Mouse (Mus musculus) CH12.LX (cell line): ENCODE measurements around the gene Tceal3. TPM values are rescaled to one million over a fixed set of nuclear protein-coding genes. Genes with fewer than 3 reads are reported as not detected.

ENCODE experiments used
- DNase-seq: peaks from one replicate; pipeline ENCODE4 v3.0.0-alpha.2; 2013; ENCODE audit errors: extremely low read depth
- H3K27ac ChIP-seq: 2 replicates; pipeline ENCODE4 v1.5.1; 2012; ENCODE audit warnings: low read depth, mild to moderate bottlenecking, control low read depth, moderate library complexity; ENCODE audit not compliant: insufficient read depth
- H3K27me3 ChIP-seq: replicated peaks from 2 replicates; pipeline ENCODE3; 2012; ENCODE audit warnings: inconsistent platforms
- H3K36me3 ChIP-seq, 2 experiments: replicated peaks in 1 of 2; 2 replicates each; pipeline versions ENCODE3 to v1.6.1; 2012; ENCODE audit warnings: inconsistent platforms in 1 of 2, low read length in 1 of 2, mild to moderate bottlenecking in 1 of 2, mixed read lengths in 1 of 2, moderate library complexity in 1 of 2; ENCODE audit not compliant: control insufficient read depth in 1 of 2, insufficient read depth in 1 of 2
- H3K4me1 ChIP-seq, 2 experiments: 2 replicates each; pipeline ENCODE4 v1.6.1; 2012; ENCODE audit warnings: inconsistent platforms in 1 of 2, moderate library complexity in 1 of 2; ENCODE audit not compliant: insufficient read depth in 2 of 2, control insufficient read depth in 1 of 2
- H3K4me2 ChIP-seq: 2 replicates; pipeline ENCODE4 v1.6.1; 2012; ENCODE audit warnings: low read depth, mild to moderate bottlenecking, control low read depth; ENCODE audit not compliant: poor library complexity, insufficient read depth, severe bottlenecking
- H3K4me3 ChIP-seq, 3 experiments: fragments of 150-350 bp in 1 of 3; sonication (generic) in 1 of 3; replicated peaks in 1 of 3; 2 replicates each; pipeline versions ENCODE3 to v1.5.1; 2011 to 2012; ENCODE audit warnings: low read depth in 2 of 3, low read length in 2 of 3, mild to moderate bottlenecking in 2 of 3, moderate library complexity in 2 of 3, control low read depth in 1 of 3, improper control_type of control experiment in 1 of 3, inconsistent platforms in 1 of 3, mixed read lengths in 1 of 3; ENCODE audit not compliant: poor library complexity in 1 of 3
- H3K79me2 ChIP-seq: replicated peaks from 2 replicates; pipeline ENCODE4 v1.6.1; 2012; ENCODE audit warnings: mild to moderate bottlenecking, moderate library complexity; ENCODE audit not compliant: control insufficient read depth, poor library complexity, insufficient read depth, severe bottlenecking; ENCODE audit errors: extremely low read depth
- H3K9ac ChIP-seq: 2 replicates; pipeline ENCODE4 v1.6.1; 2012; ENCODE audit warnings: low read depth, mild to moderate bottlenecking, control low read depth, moderate library complexity; ENCODE audit not compliant: insufficient read depth
- H3K9me3 ChIP-seq: replicated peaks from 2 replicates; pipeline ENCODE3; 2012; ENCODE audit warnings: low read length, inconsistent platforms, mixed read lengths
- BHLHE40 ChIP-seq: IDR thresholded peaks from 2 replicates; pipeline ENCODE4 v1.6.1; 2011; ENCODE audit warnings: mild to moderate bottlenecking, low read depth, low read length, improper control_type of control experiment
- CHD1 ChIP-seq: IDR thresholded peaks from 2 replicates; pipeline ENCODE4 v1.6.1; 2012; ENCODE audit warnings: low read depth, low read length, improper control_type of control experiment, inconsistent platforms
- EP300 ChIP-seq: IDR thresholded peaks from 2 replicates; pipeline ENCODE4 v1.6.1; 2011; ENCODE audit warnings: low read length, improper control_type of control experiment
- IRF4 ChIP-seq: IDR thresholded peaks from 2 replicates; pipeline ENCODE4 v1.6.1; 2014; ENCODE audit warnings: low read depth, mild to moderate bottlenecking, inconsistent platforms, low read length, improper control_type of control experiment
- JUN ChIP-seq: IDR thresholded peaks from 2 replicates; pipeline ENCODE4 v1.6.1; 2011; ENCODE audit warnings: low read depth, mild to moderate bottlenecking, low read length, improper control_type of control experiment, moderate library complexity; ENCODE audit not compliant: insufficient read depth
- JUND ChIP-seq: conservative IDR thresholded peaks from 2 replicates; pipeline ENCODE4 v1.6.1; 2011; ENCODE audit warnings: low read depth, low read length, improper control_type of control experiment
- MXI1 ChIP-seq: IDR thresholded peaks from 2 replicates; pipeline ENCODE4 v1.6.1; 2011; ENCODE audit warnings: mild to moderate bottlenecking, low read depth, low read length, improper control_type of control experiment
- PAX5 ChIP-seq: IDR thresholded peaks from 2 replicates; pipeline ENCODE4 v1.6.1; 2012; ENCODE audit warnings: low read length, inconsistent platforms, mixed read lengths
- POLR2AphosphoS2 ChIP-seq: IDR thresholded peaks from 2 replicates; pipeline ENCODE4 v1.6.1; 2011; ENCODE audit warnings: low read depth, low read length, improper control_type of control experiment
- USF1 ChIP-seq: IDR thresholded peaks from 2 replicates; pipeline ENCODE4 v1.6.1; 2014; ENCODE audit warnings: low read depth, mild to moderate bottlenecking, inconsistent platforms, low read length, improper control_type of control experiment
- USF2 ChIP-seq: conservative IDR thresholded peaks from 2 replicates; pipeline ENCODE4 v1.6.1; 2011; ENCODE audit warnings: low read depth, low read length, improper control_type of control experiment
- dilution Hi-C: fragments of 300-500 bp; cut with MboI; formaldehyde crosslinking; loops from 2 replicates; pipeline ENCODE4 v1.14.3; 2020; ENCODE audit warnings: low sequenced_read_pairs; ENCODE audit not compliant: extremely low pct_unique_long_range_greater_than_20kb, extremely low pct_ligation_motif_present
- in situ Hi-C: fragments of 300-500 bp; cut with MboI; formaldehyde crosslinking; loops from 3 replicates; pipeline ENCODE4 v1.14.3; 2019; ENCODE audit warnings: low sequenced_read_pairs, low pct_ligation_motif_present, low pct_unique_long_range_greater_than_20kb, mixed read lengths
- polyA plus RNA-seq: library from polyadenylated mRNA; unstranded; fragments of >175 nt; gene quantifications from 2 replicates; pipeline ENCODE4 v1.2.1, GENCODE M21; 2012; ENCODE audit warnings: low read depth; ENCODE audit not compliant: insufficient read length
- total RNA-seq, 2 experiments: library from RNA; depleted of rRNA; stranded (reverse); fragments of 300-350 nt in 1 of 2; fragments of >200 nt in 1 of 2; gene quantifications; 2 replicates each; pipeline ENCODE4 v1.2.3; 2012 to 2014

The Tceal3 gene
- total and polyA plus RNA-seq, 3 experiments: not detected

- H3K27ac ChIP-seq: no peak overlapping the region
- no peaks in the 10 kb centered on the region for H3K27me3 ChIP-seq
- dilution Hi-C loops: no loop called here
- no peaks in the 10 kb centered on the region for H3K79me2 ChIP-seq
- no peaks in the 10 kb centered on the region for H3K9me3 ChIP-seq
- H3K9ac ChIP-seq: no peak overlapping the region
- in situ Hi-C loops: no loop called here
- no peaks in the 10 kb centered on the region for H3K36me3 ChIP-seq
- TF ChIP-seq PAX5: no peak
- no peak overlapping the region for H3K4me2 ChIP-seq
- DNase-seq: no peak
- no peak overlapping the region for H3K4me3 ChIP-seq
- H3K4me1 ChIP-seq: no peaks in the 10 kb centered on the region
Measured at GRCm38 (mm10) chrX:136692294-136692675, 101.6 kb downstream of the Tceal3 start.

DNA sequence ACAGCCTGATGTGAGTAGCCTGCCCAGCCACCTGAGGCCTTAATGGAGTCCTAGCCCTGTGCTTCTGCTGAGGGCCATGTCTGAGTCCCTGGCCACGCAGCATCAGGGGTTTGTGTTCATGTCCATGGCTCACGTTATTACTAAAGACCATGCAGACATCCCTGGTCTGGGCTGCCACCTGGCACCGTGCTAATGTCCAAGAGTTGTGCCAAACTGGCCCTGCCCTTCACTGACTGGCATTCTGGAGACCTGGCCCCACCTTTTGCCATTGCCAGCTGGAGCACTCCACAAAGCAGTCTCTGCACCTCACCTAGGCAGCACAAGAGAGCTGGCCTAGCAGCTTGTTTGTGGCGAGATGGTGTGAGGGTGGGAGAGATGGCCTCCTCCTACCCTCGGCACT is 102.6 kb downstream of the Tceal3 start:
- H3K27ac ChIP-seq: no peak overlapping the region
- TF ChIP-seq POLR2AphosphoS2: no peak
- TF ChIP-seq IRF4: no peak
- no peak for TF ChIP-seq JUND
- TF ChIP-seq CHD1: no peak
- no peak overlapping the region for H3K4me3 ChIP-seq
- in situ Hi-C loops (no loop called here), dilution Hi-C loops (no loop called here)
- H3K4me2 ChIP-seq: no peak overlapping the region
- no peaks in the 10 kb centered on the region for H3K27me3 ChIP-seq
- DNase-seq: no peak
- H3K4me1 ChIP-seq: no peaks in the 10 kb centered on the region
- H3K36me3 ChIP-seq: no peaks in the 10 kb centered on the region
- no peaks in the 10 kb centered on the region for H3K9me3 ChIP-seq
- no peaks in the 10 kb centered on the region for H3K79me2 ChIP-seq
- no peak overlapping the region for H3K9ac ChIP-seq

GRCm38 (mm10) chrX:136707446-136708167 is 117.0 kb downstream of the Tceal3 start, which contains the start of gene Tceal1:
TSS of gene Tceal1 (plus strand) at chrX:136707982.
- Histone ChIP-seq H3K27me3 (no peaks in the 10 kb centered on the region), H3K9me3 (no peaks in the 10 kb centered on the region), H3K27ac (no peak within 1 kb of the TSS), H3K36me3 (no peaks in the 10 kb centered on the region), H3K4me3 (peak within 1 kb of the TSS in 2 of 3 experiments; percentile 30 to 60), H3K79me2 (no peaks in the 10 kb centered on the region), H3K9ac (peak within 1 kb of the TSS; percentile 33; the same call in 1 of the 2 replicates), H3K4me2 (peak within 1 kb of the TSS; percentile 84), H3K4me1 (no peaks in the 10 kb centered on the region)
- in situ Hi-C loops (no loop called here), dilution Hi-C loops (no loop called here)
- TF ChIP-seq USF1 (peak; percentile 70), JUN (no peak), MXI1 (no peak), BHLHE40 (peak; percentile 55), USF2 (peak; percentile 48; the same call in 1 of the 2 replicates), EP300 (no peak)
- no peak for DNase-seq
